Mouse (Mus musculus) heart, embryonic 16.5 days (tissue): ENCODE results near the gene Insl3. TPM values are rescaled to one million over a fixed set of nuclear protein-coding genes. Genes with fewer than 3 reads are reported as not detected.
A peak's percentile ranks its signal among the peaks of the same experiment; 100 is the strongest.
"Not testable (repeated sequence)": the region's sequence is repeated elsewhere in the genome, so short reads cannot be mapped to it uniquely, and the experiment has no call there.

Experiments used
- ATAC-seq: fragments of 200-750 bp; cut with Nextera tagmentation; replicated peaks from 2 replicates; pipeline ENCODE4 v1.8.0; 2017; ENCODE audit warnings: moderate number of reproducible peaks; ENCODE audit not compliant: insufficient read depth, low FRiP score; ENCODE audit errors: extremely low read depth
- H3K27ac ChIP-seq: fragments of 300-500 bp; sonication (generic); 2 replicates; pipeline ENCODE4 v1.5.1; 2014; ENCODE audit warnings: mild to moderate bottlenecking, low read length, control low read depth, moderate library complexity
- H3K27me3 ChIP-seq: fragments of 300-500 bp; sonication (generic); 2 replicates; pipeline ENCODE4 v1.6.1; 2014; ENCODE audit warnings: low read length, mixed read lengths; ENCODE audit not compliant: control insufficient read depth, insufficient read depth
- H3K36me3 ChIP-seq: fragments of 300-500 bp; sonication (generic); 2 replicates; pipeline ENCODE4 v1.6.1; 2014; ENCODE audit not compliant: control insufficient read depth, insufficient read depth
- H3K4me1 ChIP-seq: fragments of 300-500 bp; sonication (generic); 2 replicates; pipeline ENCODE4 v1.6.1; 2014; ENCODE audit warnings: low read length, mixed read lengths; ENCODE audit not compliant: control insufficient read depth, insufficient read depth
- H3K4me2 ChIP-seq: fragments of 300-500 bp; sonication (generic); 2 replicates; pipeline ENCODE4 v1.6.1; 2014; ENCODE audit warnings: low read depth, mild to moderate bottlenecking, control low read depth, low read length
- H3K4me3 ChIP-seq: fragments of 300-500 bp; sonication (generic); 2 replicates; pipeline ENCODE4 v1.5.1; 2014; ENCODE audit warnings: mild to moderate bottlenecking, control low read depth, low read length
- H3K9ac ChIP-seq: fragments of 300-500 bp; sonication (generic); 2 replicates; pipeline ENCODE4 v1.6.1; 2014; ENCODE audit warnings: low read length, control low read depth
- H3K9me3 ChIP-seq: fragments of 300-500 bp; sonication (generic); replicated peaks from 2 replicates; pipeline ENCODE4 v1.6.1; 2016; ENCODE audit warnings: low read length; ENCODE audit not compliant: control insufficient read depth
- WGBS: fragments of 180-500 bp; shearing (Covaris S2); extraction: QIAGEN DNeasy Blood & Tissue Kit; methylation state at CpG from one replicate; pipeline ENCODE4 v1.1.7; 2014; 5-methylcytosine and 5-hydroxymethylcytosine counted together
- polyA plus RNA-seq: library from polyadenylated mRNA; unstranded; fragments of >200 nt; fragmentation: Nextera tagmentation; extraction: Ambion mirVana; gene quantifications from 2 replicates; pipeline ENCODE4 v1.2.1, GENCODE M21; 2015

The Insl3 gene
- polyA plus RNA-seq, 1 experiment from 2014 or later: 3.4 TPM

DNA sequence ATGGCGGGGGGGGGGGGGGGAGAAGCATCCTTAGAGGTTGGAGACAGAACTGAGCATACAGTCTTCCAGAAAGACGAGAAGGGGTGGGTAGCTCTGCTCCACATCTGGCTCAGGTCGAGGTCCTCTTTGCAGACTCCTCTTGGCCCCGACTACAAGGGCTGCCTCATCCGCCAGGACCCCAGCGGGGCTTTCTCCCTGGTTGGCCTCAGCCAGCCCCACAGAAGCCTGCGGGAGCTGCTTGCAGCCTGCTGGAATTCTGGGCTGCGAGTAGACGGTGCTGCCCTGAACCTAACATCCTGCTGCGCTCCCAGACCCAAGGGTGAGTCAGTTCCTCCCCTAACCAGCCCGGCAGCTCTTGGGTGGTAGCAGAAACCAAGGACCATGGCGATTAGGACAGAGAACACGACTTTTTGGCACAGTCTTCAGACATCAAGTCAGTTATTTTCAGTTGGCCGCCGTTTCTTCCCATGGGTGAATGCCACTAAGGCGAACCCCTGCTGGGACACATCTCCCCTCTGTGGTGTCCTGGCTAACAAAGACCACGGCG is 7.6 kb upstream of the Insl3 start:
- Histone ChIP-seq H3K27me3 (peaks cover 64% of the 10 kb centered on the region), H3K9me3 (no peaks in the 10 kb centered on the region), H3K4me1 (peaks cover 17% of the 10 kb centered on the region), H3K9ac (no peak overlapping the region), H3K4me3 (no peak overlapping the region), H3K36me3 (no peaks in the 10 kb centered on the region), H3K4me2 (no peak overlapping the region), H3K27ac (no peak overlapping the region)
- 24% methylated on average over 17 of the region's 18 CpGs for WGBS
- no peak for ATAC-seq

GRCm38 (mm10) chr8:71682832-71683231 is 6.2 kb upstream of the Insl3 start:
- ATAC-seq: no peak
- H3K27me3 ChIP-seq: peaks cover 78% of the 10 kb centered on the region
- no peaks in the 10 kb centered on the region for H3K36me3 ChIP-seq
- H3K9ac ChIP-seq: no peak overlapping the region
- no peaks in the 10 kb centered on the region for H3K9me3 ChIP-seq
- H3K4me3 ChIP-seq: no peak overlapping the region
- H3K4me1 ChIP-seq: peaks cover 16% of the 10 kb centered on the region
- no peak overlapping the region for H3K4me2 ChIP-seq
- no peak overlapping the region for H3K27ac ChIP-seq
- WGBS: 81% methylated on average over 12 of the region's 12 CpGs

DNA sequence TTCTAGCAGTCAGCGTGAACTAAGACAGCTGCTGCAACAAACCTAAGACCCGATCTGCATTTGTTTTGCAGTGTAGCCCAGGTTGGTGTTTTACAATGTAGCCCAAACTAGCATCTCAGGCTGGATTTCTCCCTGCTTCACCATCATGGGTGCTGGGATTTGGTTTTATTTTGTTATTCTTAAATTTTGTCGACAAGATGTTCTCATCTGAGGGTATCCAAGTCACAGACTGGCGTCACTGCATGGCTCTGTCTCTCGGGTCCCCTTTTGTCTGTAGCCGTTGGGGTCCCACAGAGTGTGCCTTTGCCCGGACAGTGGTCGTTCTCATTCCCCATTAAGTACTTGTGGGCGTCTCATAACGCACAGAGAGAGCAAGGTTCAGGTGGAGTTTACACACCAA is 4.3 kb upstream of the Insl3 start:
- no peak overlapping the region for H3K9ac ChIP-seq
- no peak overlapping the region for H3K4me2 ChIP-seq
- H3K27me3 ChIP-seq: peaks cover 89% of the 10 kb centered on the region
- H3K4me3 ChIP-seq: no peak overlapping the region
- no peak for ATAC-seq
- no peak overlapping the region for H3K27ac ChIP-seq
- H3K4me1 ChIP-seq: peaks cover 15% of the 10 kb centered on the region
- WGBS: 36% methylated on average over 10 of the region's 10 CpGs
- no peaks in the 10 kb centered on the region for H3K36me3 ChIP-seq
- H3K9me3 ChIP-seq: no peaks in the 10 kb centered on the region

- peak overlapping the region; percentile 33 for H3K4me3 ChIP-seq
- H3K9me3 ChIP-seq: no peaks in the 10 kb centered on the region
- 17% methylated on average over 29 of the region's 29 CpGs for WGBS
- H3K27ac ChIP-seq: no peak overlapping the region
- ATAC-seq: no peak
- H3K9ac ChIP-seq: no peak overlapping the region
- H3K4me2 ChIP-seq: peak overlapping the region; percentile 61
- H3K36me3 ChIP-seq: no peaks in the 10 kb centered on the region
- H3K27me3 ChIP-seq: peaks cover 93% of the 10 kb centered on the region
- peaks cover 12% of the 10 kb centered on the region for H3K4me1 ChIP-seq
These were observed 3.4 kb upstream of the Insl3 start for GRCm38 (mm10) chr8:71685573-71685972.

- peak overlapping the region; percentile 33 for H3K4me3 ChIP-seq
- H3K4me1 ChIP-seq: peaks cover 12% of the 10 kb centered on the region
- H3K9me3 ChIP-seq: no peaks in the 10 kb centered on the region
- peak overlapping the region; percentile 61 for H3K4me2 ChIP-seq
- H3K9ac ChIP-seq: no peak overlapping the region
- WGBS: 10% methylated on average over 23 of the region's 23 CpGs
- ATAC-seq: peak; percentile 70
- no peak overlapping the region for H3K27ac ChIP-seq
- H3K27me3 ChIP-seq: peaks cover 96% of the 10 kb centered on the region
- H3K36me3 ChIP-seq: no peaks in the 10 kb centered on the region
These were observed 2.8 kb upstream of the Insl3 start for GRCm38 (mm10) chr8:71686143-71686734.

- ATAC-seq: no peak
These were observed 1.4 kb upstream of the Insl3 start for GRCm38 (mm10) chr8:71687616-71688015.

GRCm38 (mm10) chr8:71692509-71692908 is 3.5 kb downstream of the Insl3 start:
- H3K9me3 ChIP-seq: no peaks in the 10 kb centered on the region
- H3K27me3 ChIP-seq: peaks cover 81% of the 10 kb centered on the region
- H3K4me1 ChIP-seq: peaks cover 4% of the 10 kb centered on the region
- H3K4me2 ChIP-seq: no peak overlapping the region
- H3K27ac ChIP-seq: no peak overlapping the region
- ATAC-seq: no peak
- H3K4me3 ChIP-seq: no peak overlapping the region
- 8% methylated on average over 30 of the region's 30 CpGs for WGBS
- H3K9ac ChIP-seq: no peak overlapping the region
- H3K36me3 ChIP-seq: no peaks in the 10 kb centered on the region

More at GRCm38 (mm10) chr8:71687616-71688015, 1.4 kb upstream of the Insl3 start:
- no peaks in the 10 kb centered on the region for H3K36me3 ChIP-seq
- H3K27ac ChIP-seq: no peak overlapping the region
- H3K4me1 ChIP-seq: peaks cover 12% of the 10 kb centered on the region
- no peaks in the 10 kb centered on the region for H3K9me3 ChIP-seq
- no peak overlapping the region for H3K9ac ChIP-seq
- peaks cover 100% of the 10 kb centered on the region for H3K27me3 ChIP-seq
- H3K4me2 ChIP-seq: no peak overlapping the region
- WGBS: 16% methylated on average over 8 of the region's 8 CpGs
- no peak overlapping the region for H3K4me3 ChIP-seq

DNA sequence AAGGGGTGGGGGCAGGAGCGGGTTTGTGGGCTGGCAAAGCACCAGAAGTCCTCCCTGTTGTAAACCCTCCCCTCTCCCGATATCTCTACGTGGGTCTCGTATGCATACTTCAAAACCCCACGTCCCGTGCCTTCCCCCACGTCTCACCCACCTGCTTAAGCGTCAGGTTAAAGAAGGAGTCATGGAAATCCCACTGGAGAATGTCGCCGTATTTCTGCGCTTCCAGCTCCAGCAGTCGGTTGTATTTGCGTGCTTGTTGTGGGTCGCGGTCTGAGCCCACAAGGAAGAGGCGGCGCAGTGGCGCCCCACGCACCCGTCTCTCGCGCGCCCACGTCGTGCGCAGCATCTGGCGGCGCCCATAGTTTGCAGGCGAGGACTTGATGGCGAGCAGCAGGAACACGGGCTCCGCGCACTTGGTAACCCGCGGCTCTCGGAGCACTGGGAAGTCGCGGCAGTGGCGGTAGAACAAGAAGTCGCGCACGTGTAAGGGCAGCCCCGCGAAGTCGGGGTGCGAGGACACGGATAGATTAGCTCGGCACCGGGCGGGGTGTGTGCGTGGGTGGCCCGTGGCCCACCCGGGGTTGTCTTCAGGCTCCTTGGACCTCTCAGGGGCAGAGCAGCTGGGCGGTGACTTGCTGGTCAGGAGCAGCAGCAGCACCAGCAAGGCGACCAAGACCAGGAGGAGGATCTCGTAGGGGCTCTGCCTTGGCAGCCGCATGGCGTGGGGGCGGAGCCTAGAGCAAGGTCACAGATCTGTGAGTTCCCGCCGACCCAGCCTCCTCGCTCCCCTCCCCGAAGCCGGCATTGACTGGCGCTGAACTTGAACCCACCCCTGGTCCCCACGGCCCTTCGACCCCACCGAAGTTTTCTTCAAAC is 4.4 kb downstream of the Insl3 start:
- H3K4me3 ChIP-seq: peak overlapping the region; percentile 15
- no peak overlapping the region for H3K27ac ChIP-seq
- H3K36me3 ChIP-seq: no peaks in the 10 kb centered on the region
- 15% methylated on average over 68 of the region's 68 CpGs for WGBS
- peaks cover 72% of the 10 kb centered on the region for H3K27me3 ChIP-seq
- H3K4me1 ChIP-seq: peaks cover 4% of the 10 kb centered on the region
- no peak overlapping the region for H3K9ac ChIP-seq
- peak overlapping the region; percentile 23 for H3K4me2 ChIP-seq
- no peaks in the 10 kb centered on the region for H3K9me3 ChIP-seq
- no peak for ATAC-seq

GRCm38 (mm10) chr8:71695456-71695855 is 6.4 kb downstream of the Insl3 start:
- H3K4me2 ChIP-seq, H3K36me3 ChIP-seq, H3K27ac ChIP-seq, H3K4me1 ChIP-seq, H3K9ac ChIP-seq, ATAC-seq, H3K4me3 ChIP-seq, H3K9me3 ChIP-seq: not testable (repeated sequence)
- H3K27me3 ChIP-seq: peaks cover 63% of the 10 kb centered on the region
- 62% methylated on average over 12 of the region's 12 CpGs for WGBS
